Mouse (Mus musculus) kidney, adult 10 weeks (tissue): ENCODE results near the gene Kcnj10. TPM values are rescaled to one million over a fixed set of nuclear protein-coding genes. Genes with fewer than 3 reads are reported as not detected.

Experiments
- polyA plus RNA-seq: library from polyadenylated mRNA; stranded (reverse); fragments of 350-450 nt; fragmentation: Illumina TruSeq; extraction: RNeasy Lipid Tissue Mini Kit (QIAGEN cat#74804); gene quantifications from one replicate; pipeline ENCODE4 v1.2.3, GENCODE M21; 2014; ENCODE audit warnings: low read depth, low replicate concordance

Kcnj10 gene
- polyA plus RNA-seq = 64.0 TPM

DNA sequence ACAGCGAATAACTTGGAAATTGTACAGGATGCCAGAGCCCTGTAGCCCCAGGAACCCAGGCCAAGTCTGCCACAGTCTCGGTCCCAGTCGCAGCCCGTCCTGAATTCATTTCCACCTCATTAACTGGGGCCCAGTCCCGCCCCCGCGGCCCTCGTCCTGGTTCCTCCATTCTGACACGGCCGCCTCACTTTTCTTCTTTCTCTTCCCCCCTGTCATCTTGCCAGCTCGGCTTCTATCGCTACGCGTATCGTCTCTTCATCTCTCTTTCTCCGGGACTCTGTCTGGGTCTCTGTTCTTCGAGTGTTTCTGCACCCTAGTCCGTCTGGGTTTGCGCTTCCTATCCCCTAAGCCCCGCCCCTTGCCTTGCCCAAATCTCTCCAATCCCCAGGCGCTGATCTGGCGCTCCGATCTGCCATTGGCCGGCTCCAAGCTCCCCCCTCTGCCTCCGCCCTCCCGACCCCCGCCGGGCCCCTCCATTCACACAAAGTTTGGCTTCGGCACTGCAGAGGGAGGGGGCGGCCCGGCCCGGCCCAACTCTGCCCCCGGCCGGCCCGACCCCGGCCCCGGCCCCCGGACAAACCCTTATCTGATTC, at the start of gene Kcnj10:
Gene Kcnj10 (plus strand): TSS at position 482 of the 593 bp plus-strand sequence.

DNA sequence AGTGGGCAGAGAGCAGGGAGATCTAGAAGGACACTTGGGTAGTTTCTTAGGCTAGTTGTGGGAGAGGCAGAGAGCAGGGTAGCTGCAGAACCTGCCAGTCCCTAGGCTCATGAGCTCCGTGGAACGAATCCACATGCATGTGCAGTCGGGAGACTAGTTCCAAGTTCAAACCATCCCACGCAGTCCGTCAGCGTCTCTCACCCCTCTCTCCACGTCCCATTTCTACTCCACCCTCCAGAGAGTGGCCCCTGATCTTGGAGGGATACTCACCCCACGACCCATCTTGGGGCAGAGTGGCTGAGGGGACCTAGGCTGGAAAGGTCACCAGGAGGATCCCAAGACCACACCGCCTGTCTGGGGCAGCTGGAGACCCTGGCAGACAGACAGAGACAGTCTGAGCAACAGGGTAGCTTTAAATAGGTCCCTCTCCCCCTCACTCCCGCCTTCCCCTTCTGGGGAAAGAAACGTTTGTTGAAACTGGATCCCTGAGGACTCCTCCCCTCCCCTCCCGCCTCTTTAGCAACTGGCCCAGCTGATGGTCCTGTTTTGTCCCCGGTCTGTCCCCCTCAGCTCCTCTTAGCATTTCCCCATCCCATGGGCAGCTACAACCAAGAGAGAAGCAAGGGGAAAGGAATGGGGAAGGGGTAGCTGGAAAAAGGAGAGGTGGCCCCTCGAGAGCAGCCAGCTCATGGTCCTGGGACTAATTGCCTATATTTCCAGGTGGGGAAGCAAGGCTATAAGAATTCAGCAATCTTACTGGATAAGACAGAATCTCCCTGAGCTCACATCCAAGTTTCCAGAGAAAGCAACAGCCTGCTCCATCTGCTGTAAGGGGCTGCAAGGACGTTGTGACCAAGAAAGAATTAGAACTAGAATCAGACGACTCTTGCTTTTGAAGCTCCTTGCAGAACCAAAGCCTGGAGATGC, 43.1 kb upstream of the Kcnj10 start, which contains the start of gene Atp1a2:
Gene Atp1a2 (minus strand): TSS at position 454 of the 927 bp plus-strand sequence.

DNA sequence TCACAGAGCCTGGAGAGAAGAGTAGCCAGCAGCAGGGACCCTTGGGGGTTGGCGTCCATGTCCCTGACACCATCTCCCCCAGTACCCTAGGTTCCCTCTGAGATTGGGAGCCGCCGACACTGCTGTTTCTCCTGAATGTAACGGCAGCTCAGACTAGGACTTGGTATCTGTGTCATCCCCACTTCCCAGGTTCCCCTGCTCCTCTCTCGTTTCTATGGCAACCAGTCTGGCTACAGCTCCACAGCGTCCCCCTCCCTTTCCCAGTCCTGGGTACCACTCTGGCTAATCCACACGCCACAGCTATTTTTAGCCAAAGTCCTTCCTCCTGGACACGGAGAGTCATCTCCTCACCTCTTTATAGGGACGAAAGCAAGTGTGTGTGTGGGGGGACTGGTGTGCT, 11.9 kb upstream of the Kcnj10 start, which contains the start of gene Kcnj9:
Gene Kcnj9 (minus strand): TSS at position 188 of the 400 bp plus-strand sequence.

DNA sequence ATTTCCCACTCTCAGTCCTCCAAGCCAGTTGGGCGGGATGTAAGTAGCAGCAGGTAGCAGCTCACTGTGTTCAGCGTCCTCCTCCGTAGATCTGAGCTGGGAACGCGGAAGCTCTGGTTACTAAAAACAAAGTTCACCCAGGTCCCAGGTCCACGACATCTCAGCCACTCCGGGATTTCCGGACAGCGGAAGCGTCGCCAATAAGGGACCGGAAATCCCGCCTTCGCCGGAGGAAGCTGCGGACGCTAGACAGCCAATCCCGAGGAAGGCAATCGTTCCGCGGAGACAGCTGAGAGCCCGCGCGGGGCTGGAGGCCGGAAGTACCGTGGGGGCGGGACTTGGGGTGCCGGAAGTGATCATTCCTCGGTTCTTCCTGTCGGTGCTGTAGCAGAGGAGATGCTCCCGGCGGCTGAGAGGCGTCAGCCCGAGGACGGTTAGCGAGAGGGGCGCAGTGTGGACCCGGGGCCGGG, 35.2 kb downstream of the Kcnj10 start, which contains the start of gene Pigm:
Gene Pigm (plus strand): TSS at position 349 of the 470 bp plus-strand sequence.

Other genes with a start within 250 kb of the Kcnj10 start
- gene Pex19, start 214.5 kb upstream of the Kcnj10 start, polyA plus RNA-seq = 62.7 TPM
- 107 TPM for gene Dcaf8, start 193.1 kb upstream of the Kcnj10 start, polyA plus RNA-seq
- gene Pea15a, start 134.4 kb upstream of the Kcnj10 start, polyA plus RNA-seq = 47.7 TPM
- not detected for gene Casq1, start 121.3 kb upstream of the Kcnj10 start, polyA plus RNA-seq
- not detected for gene Atp1a4, start 82.8 kb upstream of the Kcnj10 start, polyA plus RNA-seq
- gene Igsf8, start 79.6 kb upstream of the Kcnj10 start, polyA plus RNA-seq = not detected
- gene Atp1a2, start 43.1 kb upstream of the Kcnj10 start, polyA plus RNA-seq = 1.3 TPM
- not detected for gene Kcnj9, start 11.9 kb upstream of the Kcnj10 start, polyA plus RNA-seq
- gene Pigm, start 35.3 kb downstream of the Kcnj10 start, polyA plus RNA-seq = 13.3 TPM
- 6.0 TPM for gene Slamf9, start 134.1 kb downstream of the Kcnj10 start, polyA plus RNA-seq
- 0.40 TPM for gene Igsf9, start 140.6 kb downstream of the Kcnj10 start, polyA plus RNA-seq
- 26.8 TPM for gene Tagln2, start 158.8 kb downstream of the Kcnj10 start, polyA plus RNA-seq
- not detected for gene Cfap45, start 179.6 kb downstream of the Kcnj10 start, polyA plus RNA-seq
- gene Vsig8, start 214.7 kb downstream of the Kcnj10 start, polyA plus RNA-seq = not detected
- 0.28 TPM for gene Slamf8, start 249.4 kb downstream of the Kcnj10 start, polyA plus RNA-seq